Mouse (Mus musculus): ENCODE data around the gene Amt. TPM values are rescaled to one million over a fixed set of nuclear protein-coding genes. Genes with fewer than 3 reads are reported as not detected.
A peak's percentile ranks its signal among the peaks of the same experiment; 100 is the strongest.

Amt gene
- polyA plus RNA-seq, 1 experiment from 2014 or later = 15.9 TPM

- no peak for DNase-seq (ENCODE audit: low spot score)
- Histone ChIP-seq H3K4me3 (ENCODE audit: low read depth, low read length) (no peak overlapping the region), H3K4me1 (ENCODE audit: control insufficient read depth, insufficient read depth, low read length) (no peaks in the 10 kb centered on the region), H3K9me3 (ENCODE audit: control insufficient read depth, low read length) (no peaks in the 10 kb centered on the region), H3K27me3 (ENCODE audit: control insufficient read depth, insufficient read depth, low read length) (no peaks in the 10 kb centered on the region), H3K4me2 (ENCODE audit: low read depth, severe bottlenecking) (no peak overlapping the region), H3K27ac (replicated peaks; ENCODE audit: low read depth, low read length) (no peak overlapping the region), H3K36me3 (ENCODE audit: control insufficient read depth, insufficient read depth, low read length) (no peaks in the 10 kb centered on the region), H3K9ac (ENCODE audit: low read length) (no peak overlapping the region)
- no peak for ATAC-seq (ENCODE audit: insufficient number of reproducible peaks, low FRiP score, low TSS enrichment, low read depth)
- 93% methylated on average over 1 of the region's 1 CpGs for WGBS
These were observed 47.2 kb downstream of the Amt start for GRCm38 (mm10) chr9:108343835-108344234.

DNA sequence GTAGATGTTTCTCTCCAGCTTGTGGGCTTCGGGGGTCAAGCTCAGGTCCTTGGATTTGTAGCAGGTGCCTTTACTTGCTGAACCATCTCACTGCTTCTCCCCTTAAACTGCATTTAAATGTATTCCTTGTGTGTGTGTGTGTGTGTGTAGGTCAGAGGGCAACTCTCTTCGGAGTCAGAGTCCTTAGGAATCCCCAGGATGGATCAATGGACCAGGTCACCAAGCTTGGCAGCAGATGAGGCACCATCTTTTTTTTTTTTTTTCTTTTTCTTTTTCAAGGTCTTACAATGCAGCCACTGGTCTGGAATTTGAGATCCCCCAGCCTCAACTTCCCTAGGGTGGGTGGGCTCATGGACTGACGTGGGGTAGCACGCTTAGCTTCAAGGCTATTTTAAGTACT is 47.8 kb downstream of the Amt start:
- 85% methylated on average over 4 of the region's 4 CpGs for WGBS
- Histone ChIP-seq H3K4me2 (ENCODE audit: low read depth, severe bottlenecking) (no peak overlapping the region), H3K27me3 (ENCODE audit: control insufficient read depth, insufficient read depth, low read length) (no peaks in the 10 kb centered on the region), H3K27ac (replicated peaks; ENCODE audit: low read depth, low read length) (no peak overlapping the region), H3K9ac (ENCODE audit: low read length) (no peak overlapping the region), H3K9me3 (ENCODE audit: control insufficient read depth, low read length) (no peaks in the 10 kb centered on the region), H3K4me3 (ENCODE audit: low read depth, low read length) (no peak overlapping the region), H3K4me1 (ENCODE audit: control insufficient read depth, insufficient read depth, low read length) (no peaks in the 10 kb centered on the region), H3K36me3 (ENCODE audit: control insufficient read depth, insufficient read depth, low read length) (no peaks in the 10 kb centered on the region)
- ATAC-seq (ENCODE audit: insufficient number of reproducible peaks, low FRiP score, low TSS enrichment, low read depth) (no peak), DNase-seq (ENCODE audit: low spot score) (no peak)

DNA sequence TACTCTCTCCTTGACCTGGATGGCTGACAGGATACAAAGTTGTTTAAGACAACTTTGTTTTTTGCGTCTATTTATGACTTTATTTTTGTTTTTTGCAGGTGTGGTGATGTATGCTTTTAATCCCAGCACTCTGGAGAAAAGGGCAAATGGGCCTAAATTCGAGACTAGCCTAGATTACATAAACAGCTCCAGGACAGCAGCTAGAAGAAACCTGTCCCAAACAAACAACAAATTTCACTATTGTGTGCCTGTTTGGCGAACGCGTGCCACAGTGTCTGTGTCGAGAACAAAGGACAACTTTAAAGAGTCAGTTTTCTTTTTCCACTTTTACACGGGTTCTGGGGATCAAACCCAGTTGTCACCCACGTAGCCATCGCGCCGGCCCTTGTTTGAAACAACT is 50.4 kb downstream of the Amt start:
- H3K27me3 ChIP-seq (ENCODE audit: control insufficient read depth, insufficient read depth, low read length) = no peaks in the 10 kb centered on the region
- peak overlapping the region; percentile 94 for H3K27ac ChIP-seq (replicated peaks; ENCODE audit: low read depth, low read length)
- ATAC-seq (ENCODE audit: insufficient number of reproducible peaks, low FRiP score, low TSS enrichment, low read depth) = no peak
- peak overlapping the region; percentile 89 for H3K4me2 ChIP-seq (ENCODE audit: low read depth, severe bottlenecking)
- H3K4me1 ChIP-seq (ENCODE audit: control insufficient read depth, insufficient read depth, low read length) = no peaks in the 10 kb centered on the region
- peak overlapping the region; percentile 86 for H3K4me3 ChIP-seq (ENCODE audit: low read depth, low read length)
- no peak for DNase-seq (ENCODE audit: low spot score)
- no peaks in the 10 kb centered on the region for H3K9me3 ChIP-seq (ENCODE audit: control insufficient read depth, low read length)
- peaks cover 13% of the 10 kb centered on the region for H3K36me3 ChIP-seq (ENCODE audit: control insufficient read depth, insufficient read depth, low read length)
- peak overlapping the region; percentile 91 for H3K9ac ChIP-seq (ENCODE audit: low read length)
- WGBS = 8% methylated on average over 11 of the region's 11 CpGs

DNA sequence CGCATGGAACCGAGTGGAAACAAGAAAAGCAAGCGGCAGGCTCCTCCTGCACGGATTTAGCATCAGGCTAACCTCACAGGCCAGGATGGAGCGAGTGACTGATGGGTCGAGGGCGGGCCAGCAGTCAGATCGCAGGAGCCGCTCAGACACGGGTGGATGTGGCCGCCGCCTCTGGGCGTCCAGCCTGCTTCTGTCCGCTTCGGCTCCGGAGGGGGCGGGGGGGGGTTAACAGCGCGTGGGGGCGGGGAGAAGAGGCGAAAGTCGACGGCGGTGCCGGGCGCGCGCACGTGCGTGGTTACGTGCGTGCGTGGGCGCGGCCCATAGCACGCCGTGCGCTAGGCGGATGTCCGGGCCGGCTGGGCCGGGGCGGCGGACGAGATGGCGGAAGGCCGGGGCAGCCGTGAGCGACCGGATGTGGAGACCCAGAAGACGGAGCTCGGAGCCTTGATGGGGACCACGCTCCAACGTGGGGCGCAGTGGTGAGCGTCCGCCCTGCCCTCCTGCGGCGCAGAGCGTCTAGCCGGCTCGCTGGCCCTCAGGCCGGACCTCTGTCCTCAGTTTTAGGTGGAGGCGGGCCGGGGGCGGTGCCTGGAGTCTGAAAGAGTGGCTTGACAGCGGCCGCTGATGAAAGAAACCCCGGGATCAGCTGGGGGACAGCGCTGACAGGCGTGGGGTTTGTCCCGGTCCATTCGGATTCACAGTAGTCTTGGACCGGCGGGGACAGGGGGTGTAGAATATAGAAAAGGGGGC is 51.1 kb downstream of the Amt start, which contains the start of gene Usp4:
Gene Usp4, plus strand, starts transcription at position 314 of the 750 bp plus-strand sequence.
- Histone ChIP-seq H3K9ac (ENCODE audit: low read length) (peak within 1 kb of the TSS; percentile 91), H3K36me3 (ENCODE audit: control insufficient read depth, insufficient read depth, low read length) (peaks cover 19% of the 10 kb centered on the region), H3K27me3 (ENCODE audit: control insufficient read depth, insufficient read depth, low read length) (no peaks in the 10 kb centered on the region), H3K9me3 (ENCODE audit: control insufficient read depth, low read length) (no peaks in the 10 kb centered on the region), H3K4me3 (ENCODE audit: low read depth, low read length) (peak within 1 kb of the TSS; percentile 86), H3K4me1 (ENCODE audit: control insufficient read depth, insufficient read depth, low read length) (no peaks in the 10 kb centered on the region), H3K4me2 (ENCODE audit: low read depth, severe bottlenecking) (peak within 1 kb of the TSS; percentile 89), H3K27ac (replicated peaks; ENCODE audit: low read depth, low read length) (peak within 1 kb of the TSS; percentile 94)
- peak; percentile 93 for ATAC-seq (ENCODE audit: insufficient number of reproducible peaks, low FRiP score, low TSS enrichment, low read depth)
- DNase-seq (ENCODE audit: low spot score) = peak; percentile 90
- WGBS = under 1% methylated on average over 74 of the region's 75 CpGs

GRCm38 (mm10) chr9:108348290-108348680 is 51.6 kb downstream of the Amt start:
- ATAC-seq (ENCODE audit: insufficient number of reproducible peaks, low FRiP score, low TSS enrichment, low read depth) (no peak), DNase-seq (ENCODE audit: low spot score) (no peak)
- peak overlapping the region; percentile 86 for H3K4me3 ChIP-seq (ENCODE audit: low read depth, low read length)
- no peaks in the 10 kb centered on the region for H3K27me3 ChIP-seq (ENCODE audit: control insufficient read depth, insufficient read depth, low read length)
- peak overlapping the region; percentile 15; the same call in 1 of the 2 replicates for H3K27ac ChIP-seq (replicated peaks; ENCODE audit: low read depth, low read length)
- 7% methylated on average over 14 of the region's 14 CpGs for WGBS
- peak overlapping the region; percentile 91 for H3K9ac ChIP-seq (ENCODE audit: low read length)
- H3K4me2 ChIP-seq (ENCODE audit: low read depth, severe bottlenecking) = peak overlapping the region; percentile 89
- H3K36me3 ChIP-seq (ENCODE audit: control insufficient read depth, insufficient read depth, low read length) = peaks cover 20% of the 10 kb centered on the region
- H3K4me1 ChIP-seq (ENCODE audit: control insufficient read depth, insufficient read depth, low read length) = no peaks in the 10 kb centered on the region
- H3K9me3 ChIP-seq (ENCODE audit: control insufficient read depth, low read length) = no peaks in the 10 kb centered on the region

DNA sequence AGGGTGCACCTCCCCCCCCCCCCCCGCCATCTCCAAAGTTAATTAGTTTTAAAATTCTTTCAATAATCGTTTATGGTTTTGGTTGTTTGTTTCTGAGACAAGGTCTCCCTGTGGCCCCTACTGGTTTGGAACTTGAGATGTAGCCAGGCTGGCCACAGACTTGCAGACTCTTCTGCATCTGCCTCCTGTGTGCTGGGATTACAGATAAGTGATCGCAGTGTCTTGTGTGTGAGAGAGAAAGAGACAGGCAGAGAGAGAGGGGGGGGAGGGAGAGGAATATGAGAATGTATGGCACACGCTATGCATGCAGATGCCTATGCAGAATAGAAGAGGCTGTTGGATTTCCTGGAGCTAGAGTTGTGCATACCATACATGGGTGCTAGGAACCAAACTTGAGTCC is 53.1 kb downstream of the Amt start:
- no peak overlapping the region for H3K4me3 ChIP-seq (ENCODE audit: low read depth, low read length)
- peaks cover 25% of the 10 kb centered on the region for H3K36me3 ChIP-seq (ENCODE audit: control insufficient read depth, insufficient read depth, low read length)
- H3K4me2 ChIP-seq (ENCODE audit: low read depth, severe bottlenecking) = no peak overlapping the region
- no peak for DNase-seq (ENCODE audit: low spot score)
- WGBS = 94% methylated on average over 4 of the region's 4 CpGs
- no peaks in the 10 kb centered on the region for H3K27me3 ChIP-seq (ENCODE audit: control insufficient read depth, insufficient read depth, low read length)
- H3K4me1 ChIP-seq (ENCODE audit: control insufficient read depth, insufficient read depth, low read length) = no peaks in the 10 kb centered on the region
- no peak for ATAC-seq (ENCODE audit: insufficient number of reproducible peaks, low FRiP score, low TSS enrichment, low read depth)
- no peaks in the 10 kb centered on the region for H3K9me3 ChIP-seq (ENCODE audit: control insufficient read depth, low read length)
- no peak overlapping the region for H3K27ac ChIP-seq (replicated peaks; ENCODE audit: low read depth, low read length)
- no peak overlapping the region for H3K9ac ChIP-seq (ENCODE audit: low read length)

Other genes with a start within 250 kb of the Amt start
- gene Gmppb, start 247.6 kb upstream of the Amt start, polyA plus RNA-seq (2014; fragmentation: Nextera tagmentation; extraction: Ambion mirVana) = 20.6 and 22.0 TPM in 2 replicates
- gene Amigo3, start 243.7 kb upstream of the Amt start, polyA plus RNA-seq (2014; fragmentation: Nextera tagmentation; extraction: Ambion mirVana) = 1.7 and 1.9 TPM in 2 replicates
- gene Mst1, start 216.4 kb upstream of the Amt start, polyA plus RNA-seq (2014; fragmentation: Nextera tagmentation; extraction: Ambion mirVana) = 0.37 and 1.3 TPM in 2 replicates
- 26.4 and 29.9 TPM in 2 replicates for gene Rnf123, start 213.5 kb upstream of the Amt start, polyA plus RNA-seq (2014; fragmentation: Nextera tagmentation; extraction: Ambion mirVana)
- gene Apeh, start 202.2 kb upstream of the Amt start, polyA plus RNA-seq (2014; fragmentation: Nextera tagmentation; extraction: Ambion mirVana) = 56.3 and 63.4 TPM in 2 replicates
- 1.3 and 1.5 TPM in 2 replicates for gene Bsn, start 106.5 kb upstream of the Amt start, polyA plus RNA-seq (2014; fragmentation: Nextera tagmentation; extraction: Ambion mirVana)
- gene Dag1, start 32.9 kb upstream of the Amt start, polyA plus RNA-seq (2014; fragmentation: Nextera tagmentation; extraction: Ambion mirVana) = 46.8 and 52.2 TPM in 2 replicates
- gene Nicn1, start 6.4 kb upstream of the Amt start, polyA plus RNA-seq (2014; fragmentation: Nextera tagmentation; extraction: Ambion mirVana) = 36.7 and 49.1 TPM in 2 replicates
- 249 and 319 TPM in 2 replicates for gene Rhoa, start 9.3 kb downstream of the Amt start, polyA plus RNA-seq (2014; fragmentation: Nextera tagmentation; extraction: Ambion mirVana)
- gene Tcta, start 9.3 kb downstream of the Amt start, polyA plus RNA-seq (2014; fragmentation: Nextera tagmentation; extraction: Ambion mirVana) = 14.8 and 15.8 TPM in 2 replicates
- 798 and 887 TPM in 2 replicates for gene Gpx1, start 42.0 kb downstream of the Amt start, polyA plus RNA-seq (2014; fragmentation: Nextera tagmentation; extraction: Ambion mirVana)
- gene Usp4, start 51.0 kb downstream of the Amt start, polyA plus RNA-seq (2014; fragmentation: Nextera tagmentation; extraction: Ambion mirVana) = 130 and 133 TPM in 2 replicates
- gene 1700102P08Rik, start 96.0 kb downstream of the Amt start, polyA plus RNA-seq (2014; fragmentation: Nextera tagmentation; extraction: Ambion mirVana) = 0.57 and 0.87 TPM in 2 replicates
- gene Ccdc36, start 131.6 kb downstream of the Amt start, polyA plus RNA-seq (2014; fragmentation: Nextera tagmentation; extraction: Ambion mirVana) = 1.3 and 1.5 TPM in 2 replicates
- gene BC048562, start 139.6 kb downstream of the Amt start, polyA plus RNA-seq (2014; fragmentation: Nextera tagmentation; extraction: Ambion mirVana) = not detected in 2 replicates
- gene Ccdc71, start 163.7 kb downstream of the Amt start, polyA plus RNA-seq (2014; fragmentation: Nextera tagmentation; extraction: Ambion mirVana) = 46.0 and 55.5 TPM in 2 replicates
- 13.6 and 17.2 TPM in 2 replicates for gene Klhdc8b, start 164.7 kb downstream of the Amt start, polyA plus RNA-seq (2014; fragmentation: Nextera tagmentation; extraction: Ambion mirVana)
- gene Lamb2, start 182.9 kb downstream of the Amt start, polyA plus RNA-seq (2014; fragmentation: Nextera tagmentation; extraction: Ambion mirVana) = 18.0 and 18.9 TPM in 2 replicates
- 73.6 and 81.7 TPM in 2 replicates for gene Usp19, start 193.7 kb downstream of the Amt start, polyA plus RNA-seq (2014; fragmentation: Nextera tagmentation; extraction: Ambion mirVana)
- 126 and 138 TPM in 2 replicates for gene Qars, start 210.9 kb downstream of the Amt start, polyA plus RNA-seq (2014; fragmentation: Nextera tagmentation; extraction: Ambion mirVana)
- gene Qrich1, start 220.0 kb downstream of the Amt start, polyA plus RNA-seq (2014; fragmentation: Nextera tagmentation; extraction: Ambion mirVana) = 164 and 167 TPM in 2 replicates

Data from limb, embryonic 11.5 days (tissue).